Mouse (Mus musculus) heart, embryonic 16.5 days (tissue): ENCODE measurements around the gene Tmem63a. TPM values are rescaled to one million over a fixed set of nuclear protein-coding genes. Genes with fewer than 3 reads are reported as not detected.

ENCODE experiments used
- ATAC-seq: fragments of 200-750 bp; cut with Nextera tagmentation; replicated peaks from 2 replicates; pipeline ENCODE4 v1.8.0; 2017; ENCODE audit warnings: moderate number of reproducible peaks; ENCODE audit not compliant: insufficient read depth, low FRiP score; ENCODE audit errors: extremely low read depth
- H3K27ac ChIP-seq: fragments of 300-500 bp; sonication (generic); 2 replicates; pipeline ENCODE4 v1.5.1; 2014; ENCODE audit warnings: mild to moderate bottlenecking, low read length, control low read depth, moderate library complexity
- H3K27me3 ChIP-seq: fragments of 300-500 bp; sonication (generic); 2 replicates; pipeline ENCODE4 v1.6.1; 2014; ENCODE audit warnings: low read length, mixed read lengths; ENCODE audit not compliant: control insufficient read depth, insufficient read depth
- H3K36me3 ChIP-seq: fragments of 300-500 bp; sonication (generic); 2 replicates; pipeline ENCODE4 v1.6.1; 2014; ENCODE audit not compliant: control insufficient read depth, insufficient read depth
- H3K4me1 ChIP-seq: fragments of 300-500 bp; sonication (generic); 2 replicates; pipeline ENCODE4 v1.6.1; 2014; ENCODE audit warnings: low read length, mixed read lengths; ENCODE audit not compliant: control insufficient read depth, insufficient read depth
- H3K4me2 ChIP-seq: fragments of 300-500 bp; sonication (generic); 2 replicates; pipeline ENCODE4 v1.6.1; 2014; ENCODE audit warnings: low read depth, mild to moderate bottlenecking, control low read depth, low read length
- H3K4me3 ChIP-seq: fragments of 300-500 bp; sonication (generic); 2 replicates; pipeline ENCODE4 v1.5.1; 2014; ENCODE audit warnings: mild to moderate bottlenecking, control low read depth, low read length
- H3K9ac ChIP-seq: fragments of 300-500 bp; sonication (generic); 2 replicates; pipeline ENCODE4 v1.6.1; 2014; ENCODE audit warnings: low read length, control low read depth
- H3K9me3 ChIP-seq: fragments of 300-500 bp; sonication (generic); replicated peaks from 2 replicates; pipeline ENCODE4 v1.6.1; 2016; ENCODE audit warnings: low read length; ENCODE audit not compliant: control insufficient read depth
- WGBS: fragments of 180-500 bp; shearing (Covaris S2); extraction: QIAGEN DNeasy Blood & Tissue Kit; methylation state at CpG from one replicate; pipeline ENCODE4 v1.1.7; 2014; 5-methylcytosine and 5-hydroxymethylcytosine counted together
- polyA plus RNA-seq: library from polyadenylated mRNA; unstranded; fragments of >200 nt; fragmentation: Nextera tagmentation; extraction: Ambion mirVana; gene quantifications from 2 replicates; pipeline ENCODE4 v1.2.1, GENCODE M21; 2015

Tmem63a gene
- polyA plus RNA-seq, 1 experiment from 2014 or later, result 11.2 TPM

- Histone ChIP-seq H3K4me3 (0 out of 2 replicates have a peak overlapping the region, but pooled peaks have one; percentile 4), H3K9ac (peak overlapping the region; percentile 41; the same call in 1 of the 2 replicates), H3K27me3 (no peaks in the 10 kb centered on the region), H3K4me2 (peak overlapping the region; percentile 50), H3K27ac (peak overlapping the region; percentile 45), H3K36me3 (peaks cover 10% of the 10 kb centered on the region; the same call in 1 of the 2 replicates), H3K9me3 (no peaks in the 10 kb centered on the region), H3K4me1 (peaks cover 40% of the 10 kb centered on the region)
- ATAC-seq, result peak; percentile 50
- whole genome bisulfite sequencing, result 35% methylated on average over 20 of the region's 20 CpGs
Measured at GRCm38 (mm10) chr1:180945001-180945980, 3.1 kb downstream of the Tmem63a start.

- 0 out of 2 replicates have a peak overlapping the region, but pooled peaks have one; percentile 1 for H3K9ac ChIP-seq
- ATAC-seq, result no peak
Measured at GRCm38 (mm10) chr1:180946448-180946847, 4.3 kb downstream of the Tmem63a start.

GRCm38 (mm10) chr1:180952085-180952746 lies 10.1 kb downstream of the Tmem63a start:
- Histone ChIP-seq H3K9ac (no peak overlapping the region), H3K27ac (no peak overlapping the region), H3K4me2 (no peak overlapping the region), H3K4me3 (no peak overlapping the region), H3K36me3 (peaks cover 55% of the 10 kb centered on the region), H3K4me1 (no peaks in the 10 kb centered on the region), H3K9me3 (no peaks in the 10 kb centered on the region; the same call in 1 of the 2 replicates), H3K27me3 (no peaks in the 10 kb centered on the region)
- no peak for ATAC-seq
- 77% methylated on average over 6 of the region's 6 CpGs for WGBS

More at GRCm38 (mm10) chr1:180946448-180946847, 4.3 kb downstream of the Tmem63a start:
- Histone ChIP-seq H3K4me1 (peaks cover 37% of the 10 kb centered on the region), H3K36me3 (peaks cover 13% of the 10 kb centered on the region), H3K27ac (no peak overlapping the region), H3K4me3 (no peak overlapping the region), H3K4me2 (no peak overlapping the region), H3K27me3 (no peaks in the 10 kb centered on the region), H3K9me3 (no peaks in the 10 kb centered on the region; the same call in 1 of the 2 replicates)
- 70% methylated on average over 6 of the region's 6 CpGs for WGBS

- Histone ChIP-seq H3K9ac (no peak overlapping the region), H3K4me1 (no peaks in the 10 kb centered on the region), H3K4me2 (no peak overlapping the region), H3K27ac (no peak overlapping the region), H3K36me3 (peaks cover 56% of the 10 kb centered on the region), H3K9me3 (no peaks in the 10 kb centered on the region; the same call in 1 of the 2 replicates), H3K4me3 (no peak overlapping the region), H3K27me3 (no peaks in the 10 kb centered on the region)
- ATAC-seq, result no peak
- WGBS, result 87% methylated on average over 5 of the region's 5 CpGs
Measured at GRCm38 (mm10) chr1:180952808-180953207, 10.7 kb downstream of the Tmem63a start.

- no peak overlapping the region for H3K4me3 ChIP-seq
- H3K27me3 ChIP-seq, result no peaks in the 10 kb centered on the region
- H3K9ac ChIP-seq, result no peak overlapping the region
- H3K27ac ChIP-seq, result no peak overlapping the region
- H3K4me2 ChIP-seq, result no peak overlapping the region
- 91% methylated on average over 8 of the region's 8 CpGs for WGBS
- no peaks in the 10 kb centered on the region for H3K9me3 ChIP-seq
- peaks cover 46% of the 10 kb centered on the region for H3K36me3 ChIP-seq
- no peak for ATAC-seq
- H3K4me1 ChIP-seq, result no peaks in the 10 kb centered on the region
Measured at GRCm38 (mm10) chr1:180956401-180956800, 14.3 kb downstream of the Tmem63a start.

- peaks cover 45% of the 10 kb centered on the region for H3K36me3 ChIP-seq
- no peaks in the 10 kb centered on the region for H3K4me1 ChIP-seq
- H3K9me3 ChIP-seq, result no peaks in the 10 kb centered on the region
- WGBS, result 71% methylated on average over 8 of the region's 8 CpGs
- H3K27me3 ChIP-seq, result no peaks in the 10 kb centered on the region
- ATAC-seq, result peak; percentile 66
- H3K27ac ChIP-seq, result no peak overlapping the region
- H3K4me2 ChIP-seq, result no peak overlapping the region
- no peak overlapping the region for H3K9ac ChIP-seq
- H3K4me3 ChIP-seq, result no peak overlapping the region
Measured at GRCm38 (mm10) chr1:180956973-180957381, 14.8 kb downstream of the Tmem63a start.

- 79% methylated on average over 3 of the region's 3 CpGs for WGBS
- no peaks in the 10 kb centered on the region for H3K4me1 ChIP-seq
- H3K27me3 ChIP-seq, result no peaks in the 10 kb centered on the region
- no peak overlapping the region for H3K9ac ChIP-seq
- no peak for ATAC-seq
- H3K9me3 ChIP-seq, result no peaks in the 10 kb centered on the region
- no peak overlapping the region for H3K27ac ChIP-seq
- H3K4me2 ChIP-seq, result no peak overlapping the region
- peaks cover 43% of the 10 kb centered on the region for H3K36me3 ChIP-seq
- no peak overlapping the region for H3K4me3 ChIP-seq
Measured at GRCm38 (mm10) chr1:180957989-180958388, 15.8 kb downstream of the Tmem63a start.

GRCm38 (mm10) chr1:180958797-180959196 lies 16.7 kb downstream of the Tmem63a start:
- no peak for ATAC-seq
- Histone ChIP-seq H3K9me3 (no peaks in the 10 kb centered on the region), H3K4me3 (no peak overlapping the region), H3K4me2 (no peak overlapping the region), H3K27ac (no peak overlapping the region), H3K9ac (no peak overlapping the region), H3K36me3 (peaks cover 39% of the 10 kb centered on the region), H3K4me1 (no peaks in the 10 kb centered on the region), H3K27me3 (no peaks in the 10 kb centered on the region)
- 69% methylated on average over 3 of the region's 3 CpGs for WGBS
